In the genomic region with DNA sequence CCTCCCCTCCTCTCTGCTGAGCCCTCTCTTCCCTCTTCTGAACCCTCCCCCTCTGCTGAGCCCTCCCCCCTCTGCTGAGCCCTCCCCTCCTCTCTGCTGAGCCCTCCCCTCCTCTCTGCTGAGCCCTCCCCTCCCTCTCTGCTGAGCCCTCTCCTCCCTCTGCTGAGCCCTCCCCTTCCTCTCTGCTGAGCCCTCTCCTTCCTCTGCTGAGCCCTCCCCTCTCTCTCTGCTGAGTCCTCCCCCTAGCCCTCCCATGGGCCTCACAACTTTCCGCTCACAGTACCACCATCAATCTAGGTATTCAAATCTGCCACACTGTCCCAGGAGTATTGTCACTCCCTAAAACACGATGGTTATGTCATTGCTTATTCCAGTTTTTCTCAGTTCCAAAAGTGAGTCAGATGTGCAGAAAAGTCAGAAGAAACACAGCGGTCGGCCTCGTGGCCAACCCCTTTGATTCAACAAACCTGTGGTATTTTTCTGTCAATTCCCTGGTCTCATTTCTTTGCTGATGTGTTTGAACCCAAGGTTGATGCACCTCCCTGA, we compare ENCODE assay signal across 15 mouse cellular contexts. TPM values are rescaled to one million over a fixed set of nuclear protein-coding genes. Genes with fewer than 3 reads are reported as not detected.
A peak's percentile ranks its signal among the peaks of the same experiment; 100 is the strongest.
DNase-seq lines count a peak whose midpoint lies in the region; ATAC-seq and TF ChIP-seq lines count a peak whose summit lies in the region.
"Had no signal": no experiment of that assay in that cellular context is flagged by ENCODE, and none has a peak within 500 bp of the region (broad histone marks: within the 10 kb centered on the region; RNA-seq: fewer than 3 reads in every experiment).

No protein-coding gene starts in this region.

- no peak overlapping the region for H3K9ac ChIP-seq in kidney, postnatal 0 days (ENCODE audit: low read depth, low read length)
- no peak overlapping the region for H3K9ac ChIP-seq in neural tube, embryonic 13.5 days
- no peak overlapping the region for H3K9ac ChIP-seq in intestine, embryonic 16.5 days (ENCODE audit: low read depth, low read length)
- H3K9ac ChIP-seq: forebrain, postnatal 0 days; lung, embryonic 14.5 days had no signal

- H3K27ac ChIP-seq in kidney, postnatal 0 days: no peak overlapping the region
- H3K27ac ChIP-seq in neural tube, embryonic 13.5 days (replicated peaks): no peak overlapping the region
- H3K27ac ChIP-seq in intestine, embryonic 16.5 days (ENCODE audit: low read length): no peak overlapping the region

- peak; percentile 52 for DNase-seq in kidney, postnatal 0 days (ENCODE audit: low spot score)
- no peak for DNase-seq in kidney, adult 9 months
- peak; percentile 96 for DNase-seq in ES-CJ7 (ENCODE audit: low read depth, low spot score)
- peak; percentile 51 for DNase-seq in embryo, embryonic 10.5 days (ENCODE audit: low spot score)
- no peak for DNase-seq in spleen, adult 18-20 months
- DNase-seq: adrenal gland, postnatal 14 days; cerebellum, postnatal 25 days; forebrain, postnatal 0 days; heart, postnatal 14 days; kidney, postnatal 25 days; lung, embryonic 14.5 days had no signal

- ATAC-seq in kidney, postnatal 0 days (replicated peaks; ENCODE audit: low FRiP score, low read depth): 0 out of 2 replicates have a peak, but pooled peaks have one; percentile 18
- ATAC-seq in neural tube, embryonic 13.5 days (ENCODE audit: low read depth): 0 out of 2 replicates have a peak, but pooled peaks have one; percentile 23
- no peak for ATAC-seq in intestine, embryonic 16.5 days
- ATAC-seq: forebrain, postnatal 0 days had no signal

- 0 out of 2 replicates have a peak, but pooled peaks cover 4% of the 10 kb centered on the region for H3K4me1 ChIP-seq in kidney, postnatal 0 days (replicated peaks; ENCODE audit: insufficient read depth, low read length)
- H3K4me1 ChIP-seq in neural tube, embryonic 13.5 days (replicated peaks): peaks cover 12% of the 10 kb centered on the region; the same call in 1 of the 2 replicates
- no peaks in the 10 kb centered on the region for H3K4me1 ChIP-seq in intestine, embryonic 16.5 days (ENCODE audit: control insufficient read depth, insufficient read depth, low read length)

- H3K4me2 ChIP-seq in kidney, postnatal 0 days (ENCODE audit: low read length): no peak overlapping the region
- no peak overlapping the region for H3K4me2 ChIP-seq in neural tube, embryonic 13.5 days
- H3K4me2 ChIP-seq in intestine, embryonic 16.5 days (ENCODE audit: low read depth, low read length): no peak overlapping the region
- H3K4me2 ChIP-seq: lung, embryonic 14.5 days had no signal

- no peaks in the 10 kb centered on the region for H3K36me3 ChIP-seq in kidney, postnatal 0 days (ENCODE audit: insufficient read depth, low read length)
- H3K36me3 ChIP-seq in neural tube, embryonic 13.5 days: no peaks in the 10 kb centered on the region
- peaks cover 3% of the 10 kb centered on the region; the same call in 1 of the 2 replicates for H3K36me3 ChIP-seq in intestine, embryonic 16.5 days (ENCODE audit: control insufficient read depth, insufficient read depth, low read length)

- no peak overlapping the region for H3K4me3 ChIP-seq in kidney, postnatal 0 days (replicated peaks; ENCODE audit: low read depth, low read length)
- no peak overlapping the region for H3K4me3 ChIP-seq in neural tube, embryonic 13.5 days
- no peak overlapping the region for H3K4me3 ChIP-seq in intestine, embryonic 16.5 days (ENCODE audit: low read length)
- H3K4me3 ChIP-seq: megakaryocyte, embryonic 14.5 days; myocyte had no signal

- no peaks in the 10 kb centered on the region for H3K9me3 ChIP-seq in kidney, postnatal 0 days (replicated peaks; ENCODE audit: low read length)
- no peaks in the 10 kb centered on the region for H3K9me3 ChIP-seq in neural tube, embryonic 13.5 days
- H3K9me3 ChIP-seq in intestine, embryonic 16.5 days (ENCODE audit: control insufficient read depth, low read length): 0 out of 2 replicates have a peak, but pooled peaks cover 5% of the 10 kb centered on the region

- no peaks in the 10 kb centered on the region for H3K27me3 ChIP-seq in kidney, postnatal 0 days (ENCODE audit: insufficient read depth, low read length)
- no peaks in the 10 kb centered on the region for H3K27me3 ChIP-seq in neural tube, embryonic 13.5 days
- no peaks in the 10 kb centered on the region for H3K27me3 ChIP-seq in intestine, embryonic 16.5 days (replicated peaks; ENCODE audit: control insufficient read depth, insufficient read depth, low read length)
- H3K27me3 ChIP-seq: megakaryocyte, embryonic 14.5 days had no signal

- 62% methylated on average over 5 of the region's 5 CpGs for WGBS in kidney, postnatal 0 days
- WGBS in neural tube, embryonic 13.5 days: 69% methylated on average over 5 of the region's 5 CpGs
- 83% methylated on average over 5 of the region's 5 CpGs for WGBS in intestine, embryonic 16.5 days

- TF ChIP-seq CTCF in kidney, postnatal 0 days (IDR thresholded peaks at IDR 0.05; ENCODE audit: low read depth): no peak

RNA-seq across cellular contexts. Expression of gene Rtkn2, which starts 49.8 kb away (rescaled TPM):
- polyA plus RNA-seq in kidney, postnatal 0 days (2015; fragmentation: Nextera tagmentation; extraction: Ambion mirVana): 4.4 and 5.2 TPM in 2 replicates
- polyA plus RNA-seq in neural tube, embryonic 13.5 days (2015; fragmentation: Nextera tagmentation; extraction: Ambion mirVana): 3.3 and 4.2 TPM in 2 replicates
- 4.1 and 5.0 TPM in 2 replicates for polyA plus RNA-seq in intestine, embryonic 16.5 days (2015; fragmentation: Nextera tagmentation; extraction: Ambion mirVana)

Comparison
In these comparisons a context has a peak if more than half of its experiments do, and no peak if none do; other contexts are left out.
1. DNase-seq: peak in kidney, postnatal 0 days (single experiment), ES-CJ7 (single experiment) and embryo, embryonic 10.5 days (single experiment); none in kidney, adult 9 months (single experiment) and spleen, adult 18-20 months (0 of 2).